Mouse (Mus musculus) forebrain, embryonic 12.5 days (tissue): ENCODE measurements around the gene Ankrd50. TPM values are rescaled to one million over a fixed set of nuclear protein-coding genes. Genes with fewer than 3 reads are reported as not detected.

Experiments used
- ATAC-seq: fragments of 200-750 bp; cut with Nextera tagmentation; 2 replicates; pipeline ENCODE4 v1.8.0; 2017; ENCODE audit warnings: moderate TSS enrichment; ENCODE audit not compliant: low FRiP score
- H3K27ac ChIP-seq: fragments of 300-500 bp; sonication (generic); 2 replicates; pipeline ENCODE4 v1.5.1; 2016; ENCODE audit warnings: mild to moderate bottlenecking
- H3K27me3 ChIP-seq: fragments of 300-500 bp; sonication (generic); 2 replicates; pipeline ENCODE4 v1.6.1; 2016; ENCODE audit warnings: mild to moderate bottlenecking
- H3K36me3 ChIP-seq: fragments of 300-500 bp; sonication (generic); replicated peaks from 2 replicates; pipeline ENCODE4 v1.6.1; 2016; ENCODE audit warnings: mild to moderate bottlenecking
- H3K4me1 ChIP-seq: fragments of 300-500 bp; sonication (generic); 2 replicates; pipeline ENCODE4 v1.6.1; 2016
- H3K4me2 ChIP-seq: fragments of 300-500 bp; sonication (generic); 2 replicates; pipeline ENCODE4 v1.6.1; 2016; ENCODE audit warnings: mild to moderate bottlenecking, moderate library complexity
- H3K4me3 ChIP-seq: fragments of 300-500 bp; sonication (generic); replicated peaks from 2 replicates; pipeline ENCODE4 v1.5.1; 2016; ENCODE audit warnings: mild to moderate bottlenecking
- H3K9ac ChIP-seq: fragments of 300-500 bp; sonication (generic); 2 replicates; pipeline ENCODE4 v1.6.1; 2016; ENCODE audit warnings: mild to moderate bottlenecking
- H3K9me3 ChIP-seq: fragments of 300-500 bp; sonication (generic); 2 replicates; pipeline ENCODE4 v1.6.1; 2016
- WGBS: fragments of 180-500 bp; shearing (Covaris S2); methylation state at CpG from one replicate; pipeline ENCODE4 v1.1.7; 2016; 5-methylcytosine and 5-hydroxymethylcytosine counted together
- polyA plus RNA-seq: library from polyadenylated mRNA; unstranded; fragments of >200 nt; fragmentation: Nextera tagmentation; extraction: Ambion mirVana; gene quantifications from 2 replicates; pipeline ENCODE4 v1.2.1, GENCODE M21; 2016

Gene Ankrd50
- polyA plus RNA-seq, 1 experiment from 2014 or later, result 36.2 TPM

GRCm38 (mm10) chr3:38431461-38431860 is 53.2 kb downstream of the Ankrd50 start:
- H3K9me3 ChIP-seq, result no peaks in the 10 kb centered on the region
- H3K27ac ChIP-seq, result no peak overlapping the region
- no peak overlapping the region for H3K4me3 ChIP-seq
- ATAC-seq, result no peak
- no peak overlapping the region for H3K9ac ChIP-seq
- no peak overlapping the region for H3K4me2 ChIP-seq
- H3K36me3 ChIP-seq, result no peaks in the 10 kb centered on the region
- WGBS, result 85% methylated on average over 5 of the region's 5 CpGs
- H3K4me1 ChIP-seq, result peaks cover 20% of the 10 kb centered on the region
- H3K27me3 ChIP-seq, result no peaks in the 10 kb centered on the region

GRCm38 (mm10) chr3:38431042-38431441 is 53.6 kb downstream of the Ankrd50 start:
- 75% methylated on average over 6 of the region's 6 CpGs for WGBS
- Histone ChIP-seq H3K9ac (no peak overlapping the region), H3K4me1 (peaks cover 20% of the 10 kb centered on the region), H3K36me3 (no peaks in the 10 kb centered on the region), H3K4me3 (no peak overlapping the region), H3K4me2 (no peak overlapping the region), H3K27ac (no peak overlapping the region), H3K27me3 (no peaks in the 10 kb centered on the region), H3K9me3 (no peaks in the 10 kb centered on the region)
- no peak for ATAC-seq

GRCm38 (mm10) chr3:38427200-38427599 is 57.4 kb downstream of the Ankrd50 start:
- Histone ChIP-seq H3K27ac (no peak overlapping the region), H3K4me1 (peaks cover 8% of the 10 kb centered on the region; the same call in 1 of the 2 replicates), H3K36me3 (no peaks in the 10 kb centered on the region), H3K4me3 (no peak overlapping the region), H3K27me3 (no peaks in the 10 kb centered on the region), H3K9ac (no peak overlapping the region), H3K4me2 (no peak overlapping the region), H3K9me3 (no peaks in the 10 kb centered on the region)
- ATAC-seq, result no peak
- WGBS, result 88% methylated on average over 1 of the region's 1 CpGs

- H3K9me3 ChIP-seq, result no peaks in the 10 kb centered on the region
- no peak for ATAC-seq
- no peak overlapping the region for H3K27ac ChIP-seq
- H3K27me3 ChIP-seq, result no peaks in the 10 kb centered on the region
- no peaks in the 10 kb centered on the region for H3K4me1 ChIP-seq
- H3K4me2 ChIP-seq, result no peak overlapping the region
- H3K36me3 ChIP-seq, result no peaks in the 10 kb centered on the region
- H3K4me3 ChIP-seq, result no peak overlapping the region
- WGBS, result 76% methylated on average over 4 of the region's 4 CpGs
- no peak overlapping the region for H3K9ac ChIP-seq
These were observed 60.7 kb downstream of the Ankrd50 start for GRCm38 (mm10) chr3:38423966-38424365.

GRCm38 (mm10) chr3:38419896-38420295 is 64.7 kb downstream of the Ankrd50 start:
- WGBS, result 88% methylated on average over 3 of the region's 3 CpGs

GRCm38 (mm10) chr3:38415292-38415930 is 69.2 kb downstream of the Ankrd50 start:
- Histone ChIP-seq H3K27ac (no peak overlapping the region), H3K36me3 (no peaks in the 10 kb centered on the region), H3K27me3 (no peaks in the 10 kb centered on the region), H3K4me1 (no peaks in the 10 kb centered on the region), H3K4me2 (no peak overlapping the region), H3K9me3 (no peaks in the 10 kb centered on the region), H3K9ac (no peak overlapping the region), H3K4me3 (no peak overlapping the region)
- ATAC-seq, result no peak
- 87% methylated on average over 3 of the region's 3 CpGs for WGBS

More at GRCm38 (mm10) chr3:38419896-38420295, 64.7 kb downstream of the Ankrd50 start:
- Histone ChIP-seq H3K36me3 (no peaks in the 10 kb centered on the region), H3K4me1 (no peaks in the 10 kb centered on the region), H3K27ac (no peak overlapping the region), H3K9me3 (no peaks in the 10 kb centered on the region), H3K9ac (no peak overlapping the region), H3K27me3 (no peaks in the 10 kb centered on the region), H3K4me2 (no peak overlapping the region), H3K4me3 (no peak overlapping the region)
- no peak for ATAC-seq
